Mouse (Mus musculus) kidney, embryonic 14.5 days (tissue): ENCODE measurements around the gene Phc3. TPM values are rescaled to one million over a fixed set of nuclear protein-coding genes. Genes with fewer than 3 reads are reported as not detected.
"Not testable (repeated sequence)": the region's sequence is repeated elsewhere in the genome, so short reads cannot be mapped to it uniquely, and the experiment has no call there.

Experiments
- ATAC-seq: fragments of 200-750 bp; cut with Nextera tagmentation; 2 replicates; pipeline ENCODE4 v1.8.0; 2017; ENCODE audit warnings: moderate number of reproducible peaks, mild to moderate bottlenecking, moderate TSS enrichment, moderate library complexity; ENCODE audit not compliant: low FRiP score, low TSS enrichment
- H3K27ac ChIP-seq: fragments of 300-500 bp; sonication (generic); 2 replicates; pipeline ENCODE4 v1.5.1; 2014; ENCODE audit warnings: low read depth, mild to moderate bottlenecking, low read length, moderate library complexity, mixed read lengths
- H3K27me3 ChIP-seq: fragments of 300-500 bp; sonication (generic); 2 replicates; pipeline ENCODE4 v1.6.1; 2014; ENCODE audit warnings: mild to moderate bottlenecking, low read length; ENCODE audit not compliant: control insufficient read depth, insufficient read depth
- H3K36me3 ChIP-seq: fragments of 300-500 bp; sonication (generic); 2 replicates; pipeline ENCODE4 v1.6.1; 2014; ENCODE audit warnings: low read length, mixed read lengths; ENCODE audit not compliant: control insufficient read depth, insufficient read depth
- H3K4me1 ChIP-seq: fragments of 300-500 bp; sonication (generic); 2 replicates; pipeline ENCODE4 v1.6.1; 2014; ENCODE audit warnings: low read length, mixed read lengths; ENCODE audit not compliant: control insufficient read depth, insufficient read depth
- H3K4me2 ChIP-seq: fragments of 300-500 bp; sonication (generic); replicated peaks from 2 replicates; pipeline ENCODE4 v1.6.1; 2014; ENCODE audit warnings: low read depth, mild to moderate bottlenecking, low read length
- H3K4me3 ChIP-seq: fragments of 300-500 bp; sonication (generic); 2 replicates; pipeline ENCODE4 v1.5.1; 2014; ENCODE audit warnings: mild to moderate bottlenecking, low read length
- H3K9ac ChIP-seq: fragments of 300-500 bp; sonication (generic); 2 replicates; pipeline ENCODE4 v1.6.1; 2014; ENCODE audit warnings: low read depth, mild to moderate bottlenecking, low read length, moderate library complexity
- H3K9me3 ChIP-seq: fragments of 300-500 bp; sonication (generic); 2 replicates; pipeline ENCODE4 v1.6.1; 2016; ENCODE audit warnings: low read length; ENCODE audit not compliant: control insufficient read depth
- WGBS: fragments of 180-500 bp; shearing (Covaris S2); extraction: QIAGEN DNeasy Blood & Tissue Kit; methylation state at CpG from one replicate; pipeline ENCODE4 v1.1.7; 2014; 5-methylcytosine and 5-hydroxymethylcytosine counted together
- polyA plus RNA-seq: library from polyadenylated mRNA; unstranded; fragments of >200 nt; fragmentation: Nextera tagmentation; extraction: Ambion mirVana; gene quantifications from 2 replicates; pipeline ENCODE4 v1.2.1, GENCODE M21; 2014

Gene Phc3
- polyA plus RNA-seq, 1 experiment from 2014 or later: 8.7 TPM

- H3K27me3 ChIP-seq: no peaks in the 10 kb centered on the region
- 63% methylated on average over 5 of the region's 5 CpGs for WGBS
- no peaks in the 10 kb centered on the region for H3K9me3 ChIP-seq
- no peak for ATAC-seq
- H3K27ac ChIP-seq: no peak overlapping the region
- H3K4me3 ChIP-seq: no peak overlapping the region
- no peaks in the 10 kb centered on the region for H3K4me1 ChIP-seq
- no peaks in the 10 kb centered on the region for H3K36me3 ChIP-seq
- no peak overlapping the region for H3K4me2 ChIP-seq
- no peak overlapping the region for H3K9ac ChIP-seq
These were observed 105.3 kb downstream of the Phc3 start for GRCm38 (mm10) chr3:30863712-30864435.

GRCm38 (mm10) chr3:30860705-30861104, 108.5 kb downstream of the Phc3 start:
- no peak for ATAC-seq
- Histone ChIP-seq H3K27me3 (no peaks in the 10 kb centered on the region; the same call in 1 of the 2 replicates), H3K4me3 (no peak overlapping the region), H3K9ac (no peak overlapping the region), H3K4me2 (no peak overlapping the region), H3K36me3 (no peaks in the 10 kb centered on the region), H3K27ac (no peak overlapping the region), H3K9me3 (no peaks in the 10 kb centered on the region), H3K4me1 (no peaks in the 10 kb centered on the region)
- WGBS: 79% methylated on average over 4 of the region's 4 CpGs

GRCm38 (mm10) chr3:30859599-30859998, 109.6 kb downstream of the Phc3 start:
- H3K9ac ChIP-seq, ATAC-seq, H3K4me1 ChIP-seq, H3K4me2 ChIP-seq, H3K27ac ChIP-seq, H3K9me3 ChIP-seq, H3K4me3 ChIP-seq, H3K27me3 ChIP-seq, H3K36me3 ChIP-seq: not testable (repeated sequence)
- whole genome bisulfite sequencing: 93% methylated on average over 8 of the region's 8 CpGs

- H3K9ac ChIP-seq: peak within 1 kb of the TSS; percentile 57
- H3K27me3 ChIP-seq: no peaks in the 10 kb centered on the region; the same call in 1 of the 2 replicates
- peak within 1 kb of the TSS; percentile 91 for H3K4me2 ChIP-seq
- no peaks in the 10 kb centered on the region for H3K4me1 ChIP-seq
- no peaks in the 10 kb centered on the region for H3K9me3 ChIP-seq
- peak; percentile 88 for ATAC-seq
- H3K36me3 ChIP-seq: no peaks in the 10 kb centered on the region
- H3K4me3 ChIP-seq: peak within 1 kb of the TSS; percentile 56
- H3K27ac ChIP-seq: 0 out of 2 replicates have a peak within 1 kb of the TSS, but pooled peaks have one; percentile 14
- under 1% methylated on average over 75 of the region's 75 CpGs for WGBS
These were observed 113.4 kb downstream of the Phc3 start, which contains the start of gene Gpr160 for GRCm38 (mm10) chr3:30855604-30856458. Gpr160 (plus strand) TSS chr3:30855950.

- H3K36me3 ChIP-seq: no peaks in the 10 kb centered on the region
- ATAC-seq: no peak
- 91% methylated on average over 5 of the region's 5 CpGs for WGBS
These were observed 115.6 kb downstream of the Phc3 start for GRCm38 (mm10) chr3:30853596-30853995.

GRCm38 (mm10) chr3:30851422-30851821, 117.8 kb downstream of the Phc3 start:
- 68% methylated on average over 5 of the region's 6 CpGs for WGBS
- no peak for ATAC-seq

More at GRCm38 (mm10) chr3:30853596-30853995, 115.6 kb downstream of the Phc3 start:
- Histone ChIP-seq H3K27me3 (no peaks in the 10 kb centered on the region; the same call in 1 of the 2 replicates), H3K9ac (no peak overlapping the region), H3K4me2 (no peak overlapping the region), H3K27ac (no peak overlapping the region), H3K9me3 (no peaks in the 10 kb centered on the region), H3K4me1 (no peaks in the 10 kb centered on the region), H3K4me3 (no peak overlapping the region)

More at GRCm38 (mm10) chr3:30851422-30851821, 117.8 kb downstream of the Phc3 start:
- Histone ChIP-seq H3K9ac (no peak overlapping the region), H3K9me3 (no peaks in the 10 kb centered on the region), H3K4me2 (no peak overlapping the region), H3K27ac (no peak overlapping the region), H3K36me3 (no peaks in the 10 kb centered on the region), H3K27me3 (no peaks in the 10 kb centered on the region; the same call in 1 of the 2 replicates), H3K4me1 (no peaks in the 10 kb centered on the region), H3K4me3 (no peak overlapping the region)

Other genes with a start within 250 kb of the Phc3 start
- not detected in 2 replicates for gene Samd7, start 223.1 kb downstream of the Phc3 start, polyA plus RNA-seq
- 98.0 and 108 TPM in 2 replicates for gene Sec62, start 176.5 kb downstream of the Phc3 start, polyA plus RNA-seq
- gene Gpr160, start 113.5 kb downstream of the Phc3 start, polyA plus RNA-seq: 7.0 and 10.1 TPM in 2 replicates
- gene Prkci, start 26.3 kb upstream of the Phc3 start, polyA plus RNA-seq: 19.4 and 48.4 TPM in 2 replicates
- 20.0 and 26.8 TPM in 2 replicates for gene Skil, start 125.6 kb upstream of the Phc3 start, polyA plus RNA-seq
- 47.5 and 53.0 TPM in 2 replicates for gene Cldn11, start 180.5 kb upstream of the Phc3 start, polyA plus RNA-seq